Mouse (Mus musculus): ENCODE results near the gene Npff.

Gene Npff

DNA sequence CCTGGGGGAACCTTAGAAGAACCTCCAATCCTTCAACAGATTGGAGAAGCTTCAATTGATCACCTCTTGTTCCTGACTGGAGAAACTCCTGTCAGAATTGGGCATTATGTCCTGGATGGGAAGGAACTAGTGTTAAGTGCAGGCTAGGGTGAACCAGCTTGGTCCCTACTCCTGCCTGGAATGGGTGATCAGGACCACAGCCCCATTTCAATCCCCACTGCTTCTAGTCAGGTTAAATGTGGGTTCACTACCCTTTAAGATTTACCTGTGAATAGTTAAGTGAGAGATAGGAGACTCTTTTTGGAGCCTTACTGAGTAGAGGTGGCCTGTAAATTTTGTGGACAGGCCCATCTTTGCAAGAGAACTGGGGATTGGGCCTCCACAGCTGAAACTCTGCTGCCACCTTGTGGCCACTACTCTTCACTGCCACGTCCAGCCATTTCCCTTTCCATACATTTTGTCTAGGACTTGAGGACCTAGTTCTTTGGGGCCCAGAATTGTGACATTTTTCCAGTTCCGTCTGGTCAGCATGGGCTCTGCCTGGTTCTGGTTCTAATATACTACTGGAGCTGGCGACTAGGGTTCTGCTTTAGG is at the start of gene Npff:
TSS of gene Npff (minus strand) at position 51 of the 594 bp plus-strand sequence.
- peak; percentile 77 for DNase-seq (ENCODE audit: extremely low spot score)

DNA sequence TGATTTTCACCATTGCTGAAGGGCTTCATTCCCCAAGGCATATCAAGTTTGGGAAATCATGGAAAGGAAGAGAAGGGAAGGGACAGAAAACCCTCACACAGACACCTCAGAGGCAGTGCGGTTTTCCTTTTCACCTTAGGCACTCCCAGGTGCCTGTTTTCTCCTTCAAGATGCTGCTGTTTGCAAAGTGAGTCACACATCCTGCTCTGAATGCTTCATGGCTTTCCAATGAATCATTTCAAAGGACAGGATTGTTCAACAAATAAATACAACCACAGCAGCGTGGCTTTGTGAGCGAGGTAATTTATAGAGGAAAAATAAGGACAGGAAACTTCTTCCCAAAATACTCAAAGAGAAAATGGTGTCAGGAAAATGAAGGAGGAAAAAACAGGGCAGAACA is 47.3 kb upstream of the Npff start:
- DNase-seq (ENCODE audit: extremely low spot score) = no peak

DNA sequence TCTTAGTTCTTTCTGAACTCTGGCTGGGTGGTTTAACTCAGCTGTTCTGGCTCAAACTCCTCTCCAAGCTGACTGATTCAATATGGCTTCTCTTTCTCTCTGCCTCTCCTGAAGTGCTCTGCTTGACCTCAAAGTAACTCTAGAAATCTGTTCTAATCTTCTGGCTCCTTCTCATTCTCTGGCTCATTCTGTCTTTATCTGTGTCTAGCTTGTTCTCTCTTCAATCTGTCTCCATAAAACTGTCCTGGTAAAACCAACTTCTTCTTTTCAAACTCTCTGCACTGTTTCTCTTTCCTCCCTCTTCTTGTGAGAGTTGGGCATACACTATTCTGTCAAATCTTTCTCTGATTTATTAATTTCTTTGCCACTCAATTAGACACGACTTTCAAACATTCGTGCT is 43.1 kb upstream of the Npff start:
- DNase-seq (ENCODE audit: extremely low spot score) = no peak

DNA sequence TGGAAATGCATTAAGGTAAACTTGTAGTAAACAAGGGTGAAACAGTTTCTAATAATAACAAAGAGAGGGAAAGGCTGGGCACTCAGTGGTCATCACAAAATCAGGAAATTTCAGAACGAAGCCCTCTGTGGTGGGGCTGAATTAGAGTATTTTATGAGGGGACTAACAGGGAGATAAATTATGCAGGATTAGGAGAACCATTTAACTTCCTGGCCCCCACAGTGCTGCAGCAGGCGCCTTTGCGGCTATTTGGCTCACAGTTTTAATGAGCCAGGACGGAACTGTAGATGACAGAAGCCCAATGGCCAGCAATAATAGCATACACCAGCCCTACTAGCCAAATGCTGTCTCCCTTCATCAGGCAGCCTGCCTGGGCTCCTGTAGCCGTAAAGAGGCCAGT is 38.9 kb upstream of the Npff start:
- no peak for DNase-seq (ENCODE audit: extremely low spot score)

DNA sequence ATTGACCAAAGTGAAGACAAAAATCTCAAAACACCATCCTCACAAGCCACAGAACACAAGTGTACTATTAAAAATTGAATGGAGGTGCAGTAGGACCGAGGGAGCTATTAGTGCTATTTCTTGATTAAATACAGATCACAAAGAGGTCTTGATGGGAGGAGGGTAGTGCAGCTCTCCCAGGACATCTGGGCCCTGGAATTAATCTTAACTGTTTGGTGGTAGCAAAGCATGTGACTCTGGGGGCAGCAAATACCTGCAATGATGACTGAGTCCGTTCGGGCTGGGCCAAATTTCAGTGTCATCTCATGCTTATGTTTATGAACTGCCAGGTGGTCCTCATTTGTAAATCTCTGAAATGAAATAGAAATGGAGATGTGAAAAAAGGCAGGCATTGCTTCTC is 38.3 kb upstream of the Npff start:
- no peak for DNase-seq (ENCODE audit: extremely low spot score)

DNA sequence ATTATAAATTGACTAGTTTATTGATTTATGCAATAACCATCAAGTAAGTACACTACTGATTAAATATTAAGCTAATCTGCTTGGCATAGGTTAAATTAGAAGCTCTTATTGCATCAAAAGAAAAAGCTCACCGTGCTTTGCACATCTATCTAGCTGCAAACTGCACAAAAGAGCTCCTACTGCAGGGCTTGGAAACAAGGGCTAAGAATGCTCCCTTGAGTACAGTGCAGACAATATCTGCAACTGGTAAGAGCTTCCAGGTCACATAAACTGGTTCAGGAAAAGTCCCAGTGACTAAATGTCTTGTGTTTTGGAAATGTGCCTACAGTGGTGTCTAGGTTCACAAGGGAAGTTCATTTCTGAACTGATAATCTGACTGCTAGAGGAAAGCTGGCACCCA is 37.7 kb upstream of the Npff start:
- DNase-seq (ENCODE audit: extremely low spot score) = no peak

DNA sequence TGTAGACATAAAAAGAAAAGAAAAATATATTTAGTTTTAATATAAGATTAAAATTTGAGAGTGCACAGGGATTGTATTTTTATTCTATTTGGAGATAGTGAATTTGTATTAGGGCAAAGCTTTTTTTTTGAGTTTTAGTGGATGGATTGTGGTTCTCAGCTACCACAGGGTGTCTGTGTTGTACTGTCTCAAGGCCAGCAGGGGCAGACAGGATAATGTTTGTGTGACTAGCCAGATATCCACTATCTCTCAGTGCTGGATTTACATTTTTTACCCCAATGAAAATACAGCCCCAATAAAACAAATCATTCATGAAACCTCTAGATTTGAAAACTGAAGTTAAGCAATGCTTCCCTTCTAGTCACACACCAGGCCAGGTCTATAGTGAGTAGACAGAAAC is 32.8 kb upstream of the Npff start:
- no peak for DNase-seq (ENCODE audit: extremely low spot score)

DNA sequence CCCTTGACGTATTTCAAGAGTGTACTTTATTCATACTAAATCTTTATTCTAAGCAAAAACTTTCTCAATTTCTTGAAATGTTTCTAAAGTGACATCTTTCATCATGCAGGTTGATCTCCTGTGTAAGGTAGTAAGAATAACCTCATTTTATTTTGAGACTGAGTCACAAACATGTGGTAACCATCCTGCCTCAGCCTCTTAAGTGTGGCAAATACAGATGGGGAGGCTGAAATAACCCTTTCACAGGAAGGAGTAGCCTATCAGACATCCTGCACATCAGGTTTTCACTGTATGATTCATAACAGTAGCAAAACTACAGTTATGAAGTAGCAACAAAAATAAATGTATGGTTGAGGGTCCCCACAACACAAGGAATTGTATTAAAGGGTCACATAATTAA is 30.8 kb upstream of the Npff start:
- DNase-seq (ENCODE audit: extremely low spot score) = no peak

DNA sequence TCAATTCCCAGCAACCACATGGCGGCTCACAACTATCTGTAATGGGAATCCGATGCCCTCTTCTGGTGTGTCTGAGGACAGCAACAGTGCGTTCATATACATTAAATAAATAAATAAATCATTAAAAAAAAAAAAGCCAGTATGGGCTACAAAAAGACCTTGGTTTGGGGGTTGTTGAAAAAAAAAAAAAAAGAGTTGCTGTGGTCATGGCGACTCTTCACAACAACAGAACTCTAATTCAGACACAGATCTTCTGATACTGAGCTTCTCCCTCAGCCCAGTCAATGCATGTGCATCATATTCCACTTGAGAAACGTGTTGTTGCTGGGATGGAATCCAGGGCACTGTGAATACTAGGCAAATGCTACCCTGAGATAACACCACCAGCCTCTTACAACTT is 27.9 kb upstream of the Npff start:
- no peak for DNase-seq (ENCODE audit: extremely low spot score)

DNA sequence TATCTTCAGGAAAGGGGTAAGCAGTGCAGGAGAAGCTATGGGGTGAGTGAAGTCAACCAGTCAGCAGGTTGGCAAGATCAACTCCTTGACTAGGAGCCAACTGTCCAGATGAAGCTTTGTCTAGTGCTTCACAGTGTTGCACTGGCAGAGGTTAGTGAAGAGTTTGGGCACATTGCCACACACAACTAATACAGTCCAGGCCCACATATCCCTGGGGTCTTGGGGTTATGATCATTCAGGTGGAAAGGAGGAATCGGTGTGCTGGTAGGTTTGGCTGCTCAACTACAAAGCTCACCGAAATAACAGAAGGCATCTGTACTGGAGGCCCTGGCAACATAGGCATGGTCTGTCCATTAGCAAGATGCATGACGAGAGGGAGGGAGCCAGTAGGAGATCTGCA is 22.7 kb upstream of the Npff start:
- DNase-seq (ENCODE audit: extremely low spot score) = no peak

DNA sequence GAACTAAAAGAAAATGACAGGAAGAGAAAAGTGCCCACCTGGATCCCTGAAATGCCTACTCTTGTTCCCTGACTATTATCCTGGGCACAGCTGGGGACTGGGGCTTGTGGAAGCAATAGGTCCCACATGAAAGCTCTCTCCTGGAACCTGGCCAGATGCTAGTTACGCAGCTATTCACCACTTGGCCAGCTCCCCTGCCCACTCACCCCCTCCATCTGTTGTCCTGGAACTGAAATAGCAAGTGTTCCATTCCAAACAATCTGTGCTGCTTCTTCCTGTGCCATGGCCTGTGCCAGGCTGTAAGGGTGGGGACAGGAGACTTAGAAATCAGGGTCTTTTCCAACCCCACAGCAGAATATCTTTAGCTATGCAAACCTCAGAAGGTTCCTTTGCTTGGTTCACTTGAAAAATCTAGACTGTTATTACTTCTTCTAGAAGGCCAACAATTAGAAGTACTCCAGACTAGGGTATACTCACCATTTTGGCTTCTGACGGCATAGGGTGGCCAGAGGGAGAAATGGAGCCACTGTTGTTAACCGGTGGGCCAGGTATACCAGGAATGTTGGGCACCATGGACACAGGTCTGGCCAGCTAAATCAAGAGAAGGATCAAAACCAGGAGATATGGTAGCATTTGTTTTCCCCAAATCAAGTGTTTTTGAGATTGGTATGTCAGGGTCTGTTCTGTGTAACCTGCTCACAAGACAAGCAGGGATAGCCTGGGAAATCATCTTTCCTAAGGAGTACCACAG is 22.1 kb upstream of the Npff start:
- DNase-seq (ENCODE audit: extremely low spot score) = no peak

DNA sequence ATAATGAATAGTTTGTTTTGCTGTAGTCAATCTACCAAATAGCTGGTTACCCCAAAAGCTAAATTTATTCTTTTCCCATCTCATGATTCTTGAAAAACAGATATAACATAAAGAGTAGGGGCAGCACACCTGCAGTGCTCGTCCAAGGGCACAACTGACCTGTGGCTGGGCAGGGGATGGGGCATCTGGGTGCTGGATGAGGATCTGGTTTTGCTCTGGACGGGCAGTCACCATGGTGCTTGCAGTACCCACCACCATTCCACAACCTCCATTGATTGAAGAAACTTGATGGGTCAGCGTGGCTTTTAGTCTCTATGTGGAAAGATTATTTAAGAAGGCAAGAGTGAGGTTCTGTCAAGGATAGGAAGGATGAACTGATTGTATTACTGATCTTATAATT is 21.5 kb upstream of the Npff start:
- no peak for DNase-seq (ENCODE audit: extremely low spot score)

DNA sequence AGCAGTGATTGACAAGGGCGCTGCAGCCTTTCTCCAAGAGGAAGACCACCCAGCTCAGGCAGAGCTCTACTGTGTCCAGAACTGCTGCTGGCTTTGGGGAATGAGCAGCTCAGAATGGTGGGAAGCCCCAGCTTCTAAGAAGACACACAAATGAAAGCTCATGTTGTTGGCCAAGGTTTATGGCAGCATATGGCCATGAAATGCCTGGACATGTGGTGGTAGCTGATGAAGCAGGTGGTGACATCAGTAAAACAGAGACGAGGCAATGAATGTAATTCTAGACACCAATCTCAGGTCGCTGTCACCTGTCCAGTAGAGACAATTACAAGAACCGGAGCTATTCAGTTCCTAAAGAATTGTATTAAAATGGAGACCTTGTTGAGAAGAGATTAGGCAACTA is 20.1 kb upstream of the Npff start:
- no peak for DNase-seq (ENCODE audit: extremely low spot score)

DNA sequence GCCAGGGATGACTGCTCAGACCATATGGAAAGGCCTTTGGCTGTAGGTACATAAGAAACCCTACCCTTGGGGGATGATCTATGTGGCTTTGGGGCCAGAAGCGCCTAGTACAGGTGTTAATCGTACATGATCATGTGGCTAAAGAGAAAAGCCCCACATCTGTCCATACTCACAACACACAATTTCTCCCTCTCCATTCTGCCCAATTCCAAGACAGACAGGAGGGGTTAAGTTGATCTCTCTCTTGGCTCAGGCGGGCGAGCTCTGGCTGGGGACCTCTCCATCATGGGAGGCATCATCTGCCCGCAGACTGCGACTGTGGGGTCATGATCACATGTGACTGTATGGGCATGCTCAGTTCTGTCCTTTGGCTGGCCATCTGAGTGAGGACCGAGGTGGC is 9.2 kb upstream of the Npff start:
- no peak for DNase-seq (ENCODE audit: extremely low spot score)

DNA sequence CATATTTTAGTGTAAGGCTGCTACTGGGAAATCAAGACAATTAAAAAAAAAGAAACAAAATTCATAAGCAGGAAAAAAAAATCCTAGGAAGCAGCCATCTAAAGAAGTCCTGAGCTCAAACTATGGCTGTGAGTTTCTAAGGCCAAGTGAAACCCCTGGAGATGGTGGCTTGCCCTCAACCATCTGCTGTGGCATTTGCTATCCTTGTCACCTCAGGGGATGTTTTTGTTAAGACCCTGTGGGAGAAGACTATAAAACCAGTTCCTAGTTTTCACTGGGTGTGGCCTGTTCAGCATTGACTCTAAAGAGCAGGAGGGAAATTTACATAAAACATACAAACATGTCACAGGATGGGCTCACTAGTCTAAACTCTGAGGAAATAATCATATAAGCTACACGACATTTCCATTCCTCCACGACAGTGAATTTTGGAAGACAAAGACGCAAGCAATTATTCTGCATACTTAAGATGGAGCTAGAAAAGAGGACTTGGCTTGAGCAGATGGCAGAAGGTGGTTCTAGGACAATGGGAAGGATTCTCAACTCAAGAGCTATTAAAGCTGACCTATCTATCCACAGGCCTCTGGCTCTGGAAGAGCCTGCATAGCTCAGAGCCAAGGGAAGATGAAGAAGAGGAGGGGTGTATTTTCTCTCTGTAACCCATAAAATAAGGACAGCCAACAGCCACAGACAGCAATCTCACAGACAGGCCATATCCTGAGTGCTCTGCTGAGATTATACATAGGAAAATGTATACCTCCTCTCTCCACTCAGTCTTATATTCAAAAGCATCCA is 7.6 kb upstream of the Npff start:
- no peak for DNase-seq (ENCODE audit: extremely low spot score)

DNA sequence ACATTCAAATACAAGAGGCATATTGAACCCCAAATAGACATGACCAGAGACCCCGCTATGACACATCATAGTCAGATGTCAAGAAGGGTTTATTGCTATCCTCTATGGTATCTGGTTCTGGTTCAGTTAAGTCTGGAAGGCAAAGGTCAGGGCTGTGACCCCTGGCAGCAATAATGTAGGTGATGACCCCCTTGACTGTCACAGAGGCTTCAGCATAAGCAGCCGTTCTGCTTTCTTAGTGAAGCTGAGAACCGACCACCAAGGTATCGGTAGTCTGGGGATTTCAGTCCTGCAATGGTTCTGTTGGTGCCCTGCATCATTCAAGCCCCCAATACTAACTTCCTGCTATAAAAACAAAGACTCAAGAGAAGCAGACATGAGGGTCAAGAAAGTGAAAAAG is 6.8 kb upstream of the Npff start:
- DNase-seq (ENCODE audit: extremely low spot score) = no peak

DNA sequence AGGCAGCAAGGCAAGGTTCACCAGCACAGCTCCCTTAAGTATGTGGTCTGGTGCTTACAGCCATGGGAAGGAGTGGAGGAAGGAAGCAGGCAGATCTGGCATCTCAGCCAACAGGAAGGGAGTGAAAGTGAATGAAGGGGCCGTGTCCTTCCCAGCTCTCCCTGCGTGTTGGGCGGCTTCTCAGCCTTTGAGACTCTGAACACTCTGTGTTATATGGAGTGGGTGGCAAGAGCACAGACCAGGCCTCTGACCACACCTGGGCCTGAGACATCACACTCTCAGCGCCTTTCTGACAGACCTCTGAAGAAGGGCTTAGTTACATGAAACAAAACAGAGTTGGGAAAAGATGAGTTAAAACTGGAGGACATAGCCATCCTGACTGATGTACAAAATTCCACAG is 5.8 kb upstream of the Npff start:
- no peak for DNase-seq (ENCODE audit: extremely low spot score)

DNA sequence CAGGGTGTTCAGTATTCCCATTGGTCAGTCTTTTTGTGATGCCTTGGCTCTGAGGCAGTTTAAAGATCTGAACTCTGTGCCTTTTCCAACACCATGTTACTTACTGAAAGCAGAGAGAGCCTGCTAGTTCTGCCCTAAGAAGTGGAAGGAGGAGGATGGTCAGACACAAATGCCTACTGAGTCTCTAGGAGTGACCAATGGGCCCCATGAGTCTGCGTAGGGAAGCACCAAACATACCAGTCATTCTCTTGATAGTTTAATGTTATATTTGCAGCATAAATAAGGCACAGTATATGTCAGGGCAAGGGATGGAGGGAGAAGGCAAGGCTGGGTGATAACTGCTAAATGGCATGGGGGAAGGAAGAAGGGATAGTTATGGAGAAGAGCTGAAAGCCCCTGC is 3.7 kb upstream of the Npff start:
- no peak for DNase-seq (ENCODE audit: extremely low spot score)

DNA sequence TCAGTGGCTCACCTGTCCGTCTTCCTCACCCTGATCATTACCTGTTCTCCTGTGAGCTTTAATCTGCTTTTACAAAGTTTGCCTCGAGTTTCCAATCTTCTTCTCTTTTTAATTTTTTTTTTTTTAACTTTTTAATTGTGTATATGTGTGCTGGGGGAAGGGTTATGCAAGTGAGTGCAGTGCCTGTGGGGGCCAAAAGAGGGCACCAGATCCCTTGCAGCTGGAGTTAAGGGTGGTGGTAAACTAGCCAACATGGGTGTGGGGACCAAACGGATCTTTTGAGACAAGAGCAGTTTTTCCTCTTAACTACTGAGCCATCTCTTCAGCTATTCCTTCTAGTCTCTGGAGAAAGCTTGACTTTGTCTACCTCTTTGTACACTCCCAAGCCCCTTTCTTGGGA is 3.2 kb upstream of the Npff start:
- DNase-seq (ENCODE audit: extremely low spot score) = no peak

DNA sequence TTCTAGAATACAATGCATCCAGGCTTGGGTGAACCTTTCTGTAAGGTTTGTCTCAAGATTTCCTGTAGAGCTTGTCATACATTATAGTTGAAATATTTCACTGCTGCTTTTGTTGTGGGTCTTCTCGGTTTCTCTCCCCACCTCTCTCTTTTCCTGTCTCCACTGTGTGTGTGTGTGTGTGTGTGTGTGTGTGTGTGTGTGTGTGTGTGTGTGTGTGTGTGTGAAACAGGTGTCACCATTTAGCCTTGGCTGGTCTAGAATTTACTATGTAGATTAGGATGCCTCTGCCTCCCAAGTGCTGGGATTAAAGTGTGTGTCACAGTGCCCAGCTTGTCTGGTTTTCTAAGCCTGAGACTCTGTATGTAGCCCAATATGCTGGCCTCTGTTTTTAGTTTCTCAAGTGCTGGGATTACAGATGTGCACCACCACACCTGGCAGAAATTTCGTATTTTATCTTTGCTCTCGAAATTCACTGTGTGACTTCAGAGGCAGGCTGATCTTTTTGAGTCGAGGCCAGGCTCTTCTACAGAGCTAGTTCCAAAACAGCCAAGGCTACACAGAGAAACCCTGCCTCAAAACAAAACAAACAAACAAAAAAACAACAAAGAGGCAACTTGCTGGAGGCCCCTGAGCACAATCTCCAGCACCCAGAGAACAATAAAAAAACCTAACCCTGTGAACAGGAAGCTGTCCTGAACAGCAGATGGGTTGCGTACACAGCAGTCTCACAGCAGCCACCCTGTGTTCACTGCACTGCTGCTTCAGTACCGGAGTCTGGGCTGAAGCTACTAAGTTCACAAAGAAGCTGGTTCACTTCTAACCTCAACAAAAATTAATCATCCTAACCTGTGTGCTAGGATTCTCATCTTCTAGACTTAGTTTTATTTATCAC is 1.6 kb upstream of the Npff start:
- DNase-seq (ENCODE audit: extremely low spot score) = no peak

DNA sequence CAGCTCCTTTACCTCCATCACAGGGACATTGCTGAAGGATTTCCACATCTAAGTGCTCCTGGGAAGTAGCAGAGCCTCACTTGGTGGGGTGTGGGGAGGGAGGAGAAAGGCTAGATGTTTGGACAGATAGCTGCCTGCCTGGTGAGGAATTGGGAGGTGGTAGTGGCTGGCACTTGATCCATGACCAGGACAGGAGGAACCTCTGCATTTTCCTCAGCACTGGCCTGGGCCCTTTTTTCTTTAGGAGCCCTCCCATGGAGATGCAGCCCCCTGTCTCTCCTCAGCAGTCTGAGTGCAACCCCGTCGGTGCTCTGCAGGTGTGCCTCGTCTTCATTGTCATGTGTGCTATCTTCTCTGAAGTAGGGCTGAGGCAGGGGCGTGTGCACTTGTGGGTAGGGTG is 3.3 kb downstream of the Npff start:
- DNase-seq (ENCODE audit: extremely low spot score) = no peak

DNA sequence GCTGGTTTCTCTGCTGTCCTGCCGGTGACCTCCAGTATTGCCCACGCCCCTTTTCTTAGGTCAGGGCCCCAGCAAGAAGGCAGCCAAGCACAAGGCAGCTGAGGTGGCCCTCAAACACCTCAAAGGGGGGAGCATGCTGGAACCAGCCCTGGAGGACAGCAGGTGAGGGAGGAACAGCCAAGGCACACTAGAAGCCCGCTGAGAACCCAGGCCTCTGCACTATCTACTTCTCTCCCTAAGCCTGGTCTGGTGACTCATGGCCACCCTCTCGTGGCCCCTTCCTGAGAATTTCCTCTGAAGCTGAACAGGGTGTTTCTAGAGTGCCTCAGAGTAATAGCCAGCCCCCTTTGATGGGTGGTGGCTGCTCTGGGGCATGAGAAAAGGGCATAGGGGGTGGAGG is 4.3 kb downstream of the Npff start:
- DNase-seq (ENCODE audit: extremely low spot score) = no peak

Data from embryo, embryonic 9.5 days (tissue).